Mouse (Mus musculus): Measurements from ENCODE around the gene Akap1. TPM values are rescaled to one million over a fixed set of nuclear protein-coding genes. Genes with fewer than 3 reads are reported as not detected.

Akap1 gene
- total and polyA plus RNA-seq, 2 experiments from 2014 or later: 24.4 to 48.2 TPM

DNA sequence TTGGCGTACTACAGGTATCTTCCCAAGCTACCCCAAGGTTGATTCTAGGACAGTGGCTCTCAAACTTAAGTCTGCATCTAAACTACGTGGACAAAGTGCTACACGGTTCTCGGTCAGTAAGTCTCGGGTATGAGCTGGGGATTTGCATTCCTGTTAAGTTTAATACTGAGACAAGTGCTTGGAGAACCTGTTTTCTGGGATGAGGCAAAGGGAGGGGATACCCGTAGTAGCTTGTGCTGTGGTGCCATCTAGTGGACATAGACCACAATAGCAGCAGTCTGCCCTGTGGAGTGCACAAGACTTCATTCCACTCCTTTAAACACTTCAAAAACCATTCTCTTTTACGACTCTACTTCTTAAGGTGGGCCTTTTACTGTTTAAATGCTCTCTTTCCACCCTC, 41.4 kb downstream of the Akap1 start:
- H3K4me2 ChIP-seq (ENCODE audit: low read depth, low read length, poor library complexity, severe bottlenecking): peak overlapping the region; percentile 54
- H3K27ac ChIP-seq (ENCODE audit: low read depth, low read length): no peak overlapping the region
- ATAC-seq (ENCODE audit: low FRiP score): 0 out of 2 replicates have a peak, but pooled peaks have one; percentile 67
- H3K4me1 ChIP-seq (ENCODE audit: insufficient read depth, low read length): no peaks in the 10 kb centered on the region; the same call in 1 of the 2 replicates
- 4% methylated on average over 7 of the region's 7 CpGs for WGBS
- no peaks in the 10 kb centered on the region for H3K9me3 ChIP-seq (ENCODE audit: low read length)
- peak; percentile 99 for TF ChIP-seq CTCF (IDR thresholded peaks at IDR 0.05)
- H3K4me3 ChIP-seq (ENCODE audit: low read depth, low read length): peak overlapping the region; percentile 14; the same call in 1 of the 2 replicates
- DNase-seq (ENCODE audit: low spot score): peak; percentile 94
- H3K27me3 ChIP-seq (ENCODE audit: insufficient read depth, low read length): no peaks in the 10 kb centered on the region
- no peaks in the 10 kb centered on the region for H3K36me3 ChIP-seq (ENCODE audit: insufficient read depth, low read length)
- H3K9ac ChIP-seq (replicated peaks; ENCODE audit: low read length, poor library complexity, severe bottlenecking): no peak overlapping the region

DNA sequence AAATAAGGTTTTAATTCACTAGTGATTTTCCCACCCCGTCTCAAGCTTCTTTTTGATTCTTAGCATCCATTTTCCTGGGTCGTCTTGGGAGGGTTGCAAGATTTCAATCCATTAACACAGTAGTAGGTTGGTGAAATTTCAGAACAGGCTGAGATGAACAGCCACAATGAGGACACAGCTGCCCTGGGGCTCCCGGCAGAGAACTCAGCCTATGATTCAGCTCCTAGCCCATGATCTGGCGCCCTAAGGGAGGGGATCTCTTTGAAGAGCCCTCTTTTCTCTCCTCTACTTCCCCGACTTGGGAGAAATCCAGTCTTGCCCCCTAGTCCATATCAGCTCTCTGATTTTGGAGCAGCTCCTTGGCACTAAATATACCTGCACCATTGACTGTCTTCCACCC, 41.9 kb downstream of the Akap1 start:
- ATAC-seq (ENCODE audit: low FRiP score) (no peak), DNase-seq (ENCODE audit: low spot score) (no peak)
- Histone ChIP-seq H3K27me3 (ENCODE audit: insufficient read depth, low read length) (no peaks in the 10 kb centered on the region), H3K36me3 (ENCODE audit: insufficient read depth, low read length) (no peaks in the 10 kb centered on the region), H3K4me3 (ENCODE audit: low read depth, low read length) (no peak overlapping the region), H3K27ac (ENCODE audit: low read depth, low read length) (no peak overlapping the region), H3K4me1 (ENCODE audit: insufficient read depth, low read length) (no peaks in the 10 kb centered on the region; the same call in 1 of the 2 replicates), H3K4me2 (ENCODE audit: low read depth, low read length, poor library complexity, severe bottlenecking) (peak overlapping the region; percentile 54), H3K9me3 (ENCODE audit: low read length) (no peaks in the 10 kb centered on the region), H3K9ac (replicated peaks; ENCODE audit: low read length, poor library complexity, severe bottlenecking) (no peak overlapping the region)
- WGBS: 9% methylated on average over 5 of the region's 5 CpGs
- TF ChIP-seq CTCF (IDR thresholded peaks at IDR 0.05): no peak

DNA sequence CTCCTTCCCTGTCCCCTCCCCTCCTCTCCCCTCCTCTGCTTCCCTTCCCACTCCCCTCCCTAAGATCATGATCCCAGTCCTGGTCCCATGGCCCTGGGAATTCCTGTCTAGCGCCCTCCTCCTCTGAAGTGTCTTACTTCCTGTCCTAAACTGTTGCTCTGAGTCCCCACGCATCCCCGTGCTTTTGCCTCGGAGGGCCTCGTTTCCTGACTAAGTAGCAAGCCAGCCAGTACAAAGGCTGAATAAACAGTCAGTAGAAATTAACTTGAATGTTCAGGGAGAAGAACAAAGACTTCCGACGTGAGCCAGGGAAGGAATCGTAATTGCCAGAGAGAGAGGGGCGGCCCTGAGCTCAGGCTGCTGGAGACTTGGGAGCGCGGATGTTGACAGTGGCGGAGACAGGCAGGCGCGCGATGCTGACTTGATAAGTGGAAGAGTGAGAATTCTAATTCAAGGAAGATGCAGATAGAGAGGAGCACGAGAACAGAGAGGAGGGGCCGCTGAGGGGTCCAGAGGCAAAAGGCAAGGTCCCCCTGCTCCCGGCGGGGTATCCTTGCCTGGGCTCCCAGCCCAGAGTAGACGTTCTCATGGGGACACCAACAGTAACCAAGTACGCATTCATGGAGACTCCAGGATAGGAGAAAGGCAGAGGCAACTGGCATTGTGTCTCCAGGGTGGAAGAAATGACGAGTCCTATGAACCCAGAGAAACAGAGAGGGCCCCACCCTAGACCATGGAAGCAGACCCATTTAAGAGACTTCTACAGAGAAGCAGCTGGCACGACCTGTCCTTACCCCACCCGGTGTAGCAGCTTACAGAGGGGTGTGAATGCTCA, 43.4 kb downstream of the Akap1 start:
- TF ChIP-seq CTCF (IDR thresholded peaks at IDR 0.05): peak; percentile 20; the same call in 1 of the 2 replicates
- 10% methylated on average over 24 of the region's 24 CpGs for WGBS
- Histone ChIP-seq H3K27me3 (ENCODE audit: insufficient read depth, low read length) (no peaks in the 10 kb centered on the region), H3K4me3 (ENCODE audit: low read depth, low read length) (no peak overlapping the region), H3K4me2 (ENCODE audit: low read depth, low read length, poor library complexity, severe bottlenecking) (peak overlapping the region; percentile 19), H3K36me3 (ENCODE audit: insufficient read depth, low read length) (no peaks in the 10 kb centered on the region), H3K4me1 (ENCODE audit: insufficient read depth, low read length) (no peaks in the 10 kb centered on the region; the same call in 1 of the 2 replicates), H3K27ac (ENCODE audit: low read depth, low read length) (peak overlapping the region; percentile 55), H3K9ac (replicated peaks; ENCODE audit: low read length, poor library complexity, severe bottlenecking) (no peak overlapping the region), H3K9me3 (ENCODE audit: low read length) (no peaks in the 10 kb centered on the region)
- ATAC-seq (ENCODE audit: low FRiP score) (peak; percentile 59), DNase-seq (ENCODE audit: low spot score) (peak; percentile 59)

DNA sequence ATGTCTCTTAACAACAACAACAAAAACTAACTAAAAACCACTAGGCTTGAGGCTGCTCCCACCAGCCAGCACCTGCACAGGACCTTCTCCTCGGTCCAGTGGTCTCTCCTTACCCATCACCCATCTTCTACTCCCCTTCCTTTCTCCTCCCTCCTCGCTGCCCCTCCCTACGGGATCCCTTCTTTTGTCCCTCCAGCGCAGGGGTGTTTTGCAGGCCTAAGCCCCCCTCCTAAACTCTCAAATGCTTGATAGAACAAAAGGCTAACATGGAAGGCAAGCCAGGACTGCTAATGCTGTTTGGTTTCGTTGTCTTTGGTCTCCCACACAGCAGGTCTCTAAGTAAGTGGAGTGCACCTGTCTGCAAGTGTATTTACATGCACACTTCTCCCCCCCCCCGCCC, 44.1 kb downstream of the Akap1 start:
- TF ChIP-seq CTCF (IDR thresholded peaks at IDR 0.05): no peak
- H3K9me3 ChIP-seq (ENCODE audit: low read length): no peaks in the 10 kb centered on the region
- no peaks in the 10 kb centered on the region for H3K36me3 ChIP-seq (ENCODE audit: insufficient read depth, low read length)
- DNase-seq (ENCODE audit: low spot score) (no peak), ATAC-seq (ENCODE audit: low FRiP score) (no peak)
- H3K4me2 ChIP-seq (ENCODE audit: low read depth, low read length, poor library complexity, severe bottlenecking): peak overlapping the region; percentile 19; the same call in 1 of the 2 replicates
- H3K9ac ChIP-seq (replicated peaks; ENCODE audit: low read length, poor library complexity, severe bottlenecking): no peak overlapping the region
- H3K27ac ChIP-seq (ENCODE audit: low read depth, low read length): no peak overlapping the region
- H3K4me1 ChIP-seq (ENCODE audit: insufficient read depth, low read length): no peaks in the 10 kb centered on the region; the same call in 1 of the 2 replicates
- 10% methylated on average over 6 of the region's 6 CpGs for WGBS
- no peaks in the 10 kb centered on the region for H3K27me3 ChIP-seq (ENCODE audit: insufficient read depth, low read length)
- H3K4me3 ChIP-seq (ENCODE audit: low read depth, low read length): no peak overlapping the region

DNA sequence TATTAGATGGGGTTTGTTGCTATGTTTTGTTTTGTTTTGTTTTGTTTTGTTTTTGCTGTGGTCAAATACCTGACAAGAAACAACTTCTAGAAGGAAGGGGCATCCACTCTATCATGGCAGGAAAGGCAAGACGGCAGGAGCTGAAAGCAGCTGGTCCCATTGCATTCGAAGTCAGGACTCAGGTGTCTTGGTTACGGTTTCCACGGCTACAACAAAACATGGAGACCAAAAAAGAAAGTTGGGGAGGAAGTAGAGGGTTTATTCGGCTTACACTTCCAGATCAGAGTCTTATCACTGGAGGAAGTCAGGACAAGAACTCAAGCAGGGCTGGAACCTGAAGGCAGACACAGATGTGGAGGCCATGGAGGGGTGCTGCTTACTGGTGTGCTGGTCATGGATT, 47.3 kb downstream of the Akap1 start:
- Histone ChIP-seq H3K9ac (replicated peaks; ENCODE audit: low read length, poor library complexity, severe bottlenecking) (no peak overlapping the region), H3K9me3 (ENCODE audit: low read length) (no peaks in the 10 kb centered on the region), H3K36me3 (ENCODE audit: insufficient read depth, low read length) (no peaks in the 10 kb centered on the region), H3K4me2 (ENCODE audit: low read depth, low read length, poor library complexity, severe bottlenecking) (no peak overlapping the region), H3K4me1 (ENCODE audit: insufficient read depth, low read length) (no peaks in the 10 kb centered on the region; the same call in 1 of the 2 replicates), H3K27ac (ENCODE audit: low read depth, low read length) (no peak overlapping the region), H3K4me3 (ENCODE audit: low read depth, low read length) (no peak overlapping the region), H3K27me3 (ENCODE audit: insufficient read depth, low read length) (no peaks in the 10 kb centered on the region)
- DNase-seq (ENCODE audit: low spot score) (no peak), ATAC-seq (ENCODE audit: low FRiP score) (no peak)
- no peak for TF ChIP-seq CTCF (IDR thresholded peaks at IDR 0.05)
- 68% methylated on average over 5 of the region's 5 CpGs for WGBS

Measured in midbrain, postnatal 0 days (tissue).